Mouse (Mus musculus) mature B cell (primary cell): ENCODE data around the gene Rab3il1.

ENCODE experiments used
- in situ Hi-C: fragments of 300-500 bp; cut with MboI; formaldehyde crosslinking; loops from 2 replicates; pipeline ENCODE4 v1.14.3; 2019

Rab3il1 gene

GRCm38 (mm10) chr19:9982852-9983542 is 18.5 kb upstream of the Rab3il1 start:
- in situ Hi-C loops: no loop called here

GRCm38 (mm10) chr19:9984111-9985055 is 17.1 kb upstream of the Rab3il1 start:
- in situ Hi-C loops: no loop called here

- in situ Hi-C loops: no loop called here
Observed at GRCm38 (mm10) chr19:9985190-9985899, 16.1 kb upstream of the Rab3il1 start.

GRCm38 (mm10) chr19:9985900-9986421 is 15.5 kb upstream of the Rab3il1 start:
- in situ Hi-C loops: no loop called here

- in situ Hi-C loops: no loop called here
Observed at GRCm38 (mm10) chr19:9987192-9987591, 14.3 kb upstream of the Rab3il1 start.

- in situ Hi-C loops: no loop called here
Observed at GRCm38 (mm10) chr19:9987593-9987992, 13.9 kb upstream of the Rab3il1 start.

- in situ Hi-C loops: no loop called here
Observed at GRCm38 (mm10) chr19:9989171-9989883, 12.1 kb upstream of the Rab3il1 start.

GRCm38 (mm10) chr19:9989884-9990256 is 11.6 kb upstream of the Rab3il1 start:
- in situ Hi-C loops: loop anchor here (5.0 kb wide), 2 partner anchors 42 to 73 kb away; no protein-coding TSS in a partner anchor

- in situ Hi-C loops: loop anchor here (5.0 kb wide), 2 partner anchors 41 to 74 kb away; no protein-coding TSS in a partner anchor
Observed at GRCm38 (mm10) chr19:9991304-9991703, 10.2 kb upstream of the Rab3il1 start.

GRCm38 (mm10) chr19:9992011-9992958 is 9.2 kb upstream of the Rab3il1 start:
- in situ Hi-C loops: loop anchor here (5.0 kb wide), 2 partner anchors 40 to 75 kb away; no protein-coding TSS in a partner anchor

GRCm38 (mm10) chr19:9993036-9993656 is 8.3 kb upstream of the Rab3il1 start:
- in situ Hi-C loops: loop anchor here (5.0 kb wide), 2 partner anchors 39 to 76 kb away; no protein-coding TSS in a partner anchor

- in situ Hi-C loops: no loop called here
Observed at GRCm38 (mm10) chr19:9997204-9998062, 4.0 kb upstream of the Rab3il1 start.

GRCm38 (mm10) chr19:9998063-9998416 is 3.4 kb upstream of the Rab3il1 start:
- in situ Hi-C loops: no loop called here

- in situ Hi-C loops: no loop called here
Observed at GRCm38 (mm10) chr19:9998736-9999486, 2.6 kb upstream of the Rab3il1 start.

- in situ Hi-C loops: loop anchor here (25.0 kb wide), 1 partner anchor 187 kb away; the partner anchor contains the start of gene Fads1
Observed at GRCm38 (mm10) chr19:10000330-10000729, 1.1 kb upstream of the Rab3il1 start.

GRCm38 (mm10) chr19:10003696-10004095 is 2.2 kb downstream of the Rab3il1 start:
- in situ Hi-C loops: loop anchor here (25.0 kb wide), 1 partner anchor 184 kb away; the partner anchor contains the start of gene Fads1

GRCm38 (mm10) chr19:10011408-10011807 is 9.9 kb downstream of the Rab3il1 start:
- in situ Hi-C loops: loop anchor here (25.0 kb wide), 1 partner anchor 176 kb away; the partner anchor contains the start of gene Fads1
